In genomic region chr11:72440965-72441664, GRCm38 (mm10) we compare ENCODE assay signal across 8 mouse cellular contexts. TPM values are rescaled to one million over a fixed set of nuclear protein-coding genes. Genes with fewer than 3 reads are reported as not detected.
A peak's percentile ranks its signal among the peaks of the same experiment; 100 is the strongest.
DNase-seq lines count a peak whose midpoint lies in the region; ATAC-seq lines count a peak whose summit lies in the region.

Gene Mybbp1a (plus strand): TSS chr11:72441355.

- under 1% methylated on average over 46 of the region's 46 CpGs for WGBS in intestine, embryonic 14.5 days

- peak; percentile 93 for ATAC-seq in intestine, embryonic 14.5 days (replicated peaks; ENCODE audit: low FRiP score, low TSS enrichment, low read depth)

- H3K9ac ChIP-seq in intestine, embryonic 14.5 days (ENCODE audit: low read length) = peak within 1 kb of the TSS; percentile 75

- H3K36me3 ChIP-seq in intestine, embryonic 14.5 days (ENCODE audit: control insufficient read depth, insufficient read depth, low read length) = peaks cover 39% of the 10 kb centered on the region

- H3K9me3 ChIP-seq in intestine, embryonic 14.5 days (ENCODE audit: control insufficient read depth, low read length) = no peaks in the 10 kb centered on the region

- peaks cover 7% of the 10 kb centered on the region for H3K4me1 ChIP-seq in intestine, embryonic 14.5 days (replicated peaks; ENCODE audit: control insufficient read depth, insufficient read depth, low read length)

- peak; percentile 98 to 99 for DNase-seq in adrenal gland, adult (ENCODE audit: inconsistent age in 2 of 2, low spot score in 1 of 2)
- peak; percentile 98 for DNase-seq in embryo, embryonic 10.5 days (ENCODE audit: low spot score)
- DNase-seq in gastrocnemius, postnatal 25 days = peak; percentile 95
- DNase-seq in intestine, embryonic 14.5 days (ENCODE audit: low spot score) = peak; percentile 99
- peak; percentile 98 to 99 for DNase-seq in left cerebral cortex, postnatal 14 days (ENCODE audit: low spot score in 2 of 2)
- DNase-seq in mesoderm, embryonic 11.5 days (ENCODE audit: low read depth, low spot score) = peak; percentile 96
- peak; percentile 97 to 98 for DNase-seq in right cerebral cortex, postnatal 36 days (ENCODE audit: low spot score in 2 of 2)
- peak; percentile 97 for DNase-seq in yolk sac, embryonic 10.5 days (ENCODE audit: low spot score)

- intact Hi-C loops in left cerebral cortex, postnatal 14 days (cut with DNase I) = loop anchor here (5.0 kb wide), 1 partner anchor 121 kb away; no protein-coding TSS in a partner anchor

- peak within 1 kb of the TSS; percentile 62 for H3K4me2 ChIP-seq in intestine, embryonic 14.5 days (ENCODE audit: low read length)

- no peaks in the 10 kb centered on the region for H3K27me3 ChIP-seq in intestine, embryonic 14.5 days (replicated peaks; ENCODE audit: control insufficient read depth, insufficient read depth, low read length)

- H3K27ac ChIP-seq in intestine, embryonic 14.5 days (ENCODE audit: low read depth) = peak within 1 kb of the TSS; percentile 90

- H3K4me3 ChIP-seq in intestine, embryonic 14.5 days (ENCODE audit: low read depth, low read length) = peak within 1 kb of the TSS; percentile 80

RNA-seq across cellular contexts. Expression of gene Mybbp1a, which starts in this region (rescaled TPM):
- total RNA-seq in gastrocnemius, postnatal 25 days (2021) = 10 to 100 TPM; 52.1 to 56.5 TPM
- polyA plus RNA-seq in intestine, embryonic 14.5 days (2014; fragmentation: Nextera tagmentation; extraction: Ambion mirVana) = 173 and 184 TPM in 2 replicates
- 10 to 100 TPM; 45.4 to 50.6 TPM for total RNA-seq in left cerebral cortex, postnatal 14 days (2021)

Comparison
In these comparisons a context has a peak if more than half of its experiments do, and no peak if none do; other contexts are left out.
1. Peak in every context shown above with its lines: DNase-seq, ATAC-seq, H3K4me3 ChIP-seq and H3K27ac ChIP-seq.